Mouse (Mus musculus) embryo, embryonic 9.5 days (tissue): ENCODE data around the gene Gtf3c1.
"Not testable (repeated sequence)": the region's sequence is repeated elsewhere in the genome, so short reads cannot be mapped to it uniquely, and the experiment has no call there.

Experiments used
- DNase-seq: peaks from one replicate; pipeline ENCODE4 v3.0.0-alpha.2; 2017; ENCODE audit errors: extremely low spot score

Gtf3c1 gene

GRCm38 (mm10) chr7:125707593-125708022, at the start of gene Gtf3c1, which contains the start of gene D430042O09Rik:
Gene Gtf3c1, minus strand, starts transcription at chr7:125707780.
Gene D430042O09Rik, plus strand, starts transcription at chr7:125707888.
- DNase-seq: peak; percentile 99

- DNase-seq: no peak
Observed at GRCm38 (mm10) chr7:125756806-125757205, 49.2 kb upstream of the Gtf3c1 start.

- no peak for DNase-seq
Observed at GRCm38 (mm10) chr7:125753326-125753715, 45.7 kb upstream of the Gtf3c1 start.

GRCm38 (mm10) chr7:125752699-125753325, 45.2 kb upstream of the Gtf3c1 start:
- no peak for DNase-seq

- no peak for DNase-seq
Observed at GRCm38 (mm10) chr7:125748186-125748585, 40.6 kb upstream of the Gtf3c1 start.

GRCm38 (mm10) chr7:125747316-125747690, 39.7 kb upstream of the Gtf3c1 start:
- DNase-seq: no peak

- no peak for DNase-seq
Observed at GRCm38 (mm10) chr7:125746621-125747315, 39.2 kb upstream of the Gtf3c1 start.

- DNase-seq: no peak
Observed at GRCm38 (mm10) chr7:125744774-125745173, 37.2 kb upstream of the Gtf3c1 start.

GRCm38 (mm10) chr7:125741271-125741703, 33.7 kb upstream of the Gtf3c1 start:
- DNase-seq: no peak

GRCm38 (mm10) chr7:125740521-125740920, 32.9 kb upstream of the Gtf3c1 start:
- DNase-seq: no peak

GRCm38 (mm10) chr7:125736366-125737015, 28.9 kb upstream of the Gtf3c1 start:
- no peak for DNase-seq

- no peak for DNase-seq
Observed at GRCm38 (mm10) chr7:125733791-125734190, 26.2 kb upstream of the Gtf3c1 start.

GRCm38 (mm10) chr7:125731679-125732078, 24.1 kb upstream of the Gtf3c1 start:
- DNase-seq: no peak

GRCm38 (mm10) chr7:125723189-125723972, 15.8 kb upstream of the Gtf3c1 start:
- no peak for DNase-seq

- no peak for DNase-seq
Observed at GRCm38 (mm10) chr7:125722127-125722526, 14.5 kb upstream of the Gtf3c1 start.

GRCm38 (mm10) chr7:125721033-125721432, 13.5 kb upstream of the Gtf3c1 start:
- DNase-seq: no peak

- no peak for DNase-seq
Observed at GRCm38 (mm10) chr7:125720370-125720769, 12.8 kb upstream of the Gtf3c1 start.

- no peak for DNase-seq
Observed at GRCm38 (mm10) chr7:125717612-125718011, 10.0 kb upstream of the Gtf3c1 start.

- no peak for DNase-seq
Observed at GRCm38 (mm10) chr7:125716724-125717123, 9.1 kb upstream of the Gtf3c1 start.

GRCm38 (mm10) chr7:125714803-125715202, 7.2 kb upstream of the Gtf3c1 start:
- no peak for DNase-seq

GRCm38 (mm10) chr7:125713542-125714055, 6.0 kb upstream of the Gtf3c1 start:
- DNase-seq: not testable (repeated sequence)

- no peak for DNase-seq
Observed at GRCm38 (mm10) chr7:125708100-125708499, 520 bp upstream of the Gtf3c1 start.
